Mouse (Mus musculus): ENCODE data around the gene Ucp2. TPM values are rescaled to one million over a fixed set of nuclear protein-coding genes. Genes with fewer than 3 reads are reported as not detected.

Ucp2 gene
- polyA plus RNA-seq, 1 experiment = 1,120 TPM

DNA sequence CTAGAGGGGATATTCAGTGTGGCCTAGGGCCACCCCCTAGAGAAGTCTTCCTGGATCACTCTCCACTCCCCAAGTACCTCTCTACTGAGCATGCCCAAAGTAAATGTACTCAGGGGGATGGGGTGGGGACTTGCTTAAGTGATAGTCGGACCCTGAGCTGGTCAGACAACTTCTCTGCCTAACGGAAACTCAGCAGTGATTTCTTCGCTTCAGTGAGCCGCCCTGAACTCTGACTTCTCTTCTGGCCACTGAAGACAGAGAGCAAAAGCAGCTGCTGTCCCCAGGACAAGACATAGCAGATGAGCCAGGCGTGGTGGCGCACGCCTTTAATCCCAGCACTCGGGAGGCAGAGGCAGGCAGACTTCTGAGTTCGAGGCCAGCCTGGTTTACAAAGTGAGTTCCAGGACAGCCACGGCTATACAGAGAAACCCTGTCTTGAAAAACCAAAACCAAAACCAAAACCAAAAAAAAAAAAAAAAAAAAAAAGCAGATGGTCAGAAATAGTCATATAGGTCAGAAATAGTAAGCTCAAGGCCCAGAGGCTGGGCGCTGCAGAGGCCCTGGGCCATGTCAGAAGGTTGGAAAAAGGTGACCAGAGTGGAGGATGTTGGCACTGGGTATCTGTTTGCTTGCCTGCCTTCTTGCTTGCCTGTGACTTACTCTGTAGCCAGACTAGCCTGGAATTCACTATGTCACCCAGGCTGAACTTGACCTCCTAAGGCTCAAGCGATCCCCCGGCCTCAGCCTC, 11.8 kb downstream of the Ucp2 start:
- 74% methylated on average over 13 of the region's 13 CpGs for WGBS
- no peaks in the 10 kb centered on the region for H3K27me3 ChIP-seq (ENCODE audit: control insufficient read depth, insufficient read depth, low read length)

DNA sequence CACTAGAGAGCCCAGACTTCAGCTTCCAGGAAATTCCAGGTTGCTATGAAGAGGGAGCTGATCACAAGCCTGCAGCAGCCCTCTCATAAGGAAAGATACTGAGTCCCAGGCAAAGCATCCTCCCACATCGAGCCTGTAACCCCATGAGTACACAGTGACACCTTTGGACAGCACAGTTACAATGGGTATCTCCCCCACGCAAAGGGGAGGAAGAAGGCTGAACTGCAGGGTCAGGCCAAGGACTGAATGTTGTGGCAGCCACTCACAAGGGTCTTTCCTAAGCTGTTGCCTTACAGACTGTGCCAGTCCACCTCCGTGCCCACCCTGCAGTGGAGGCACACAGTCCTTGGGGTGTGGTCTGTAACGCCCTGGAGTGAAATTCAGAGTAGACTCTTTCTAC, 13.4 kb downstream of the Ucp2 start:
- H3K36me3 ChIP-seq (ENCODE audit: control insufficient read depth, insufficient read depth, low read length) = no peaks in the 10 kb centered on the region
- H3K27ac ChIP-seq (ENCODE audit: control insufficient read depth, insufficient read depth, low read length) = no peak overlapping the region
- H3K4me3 ChIP-seq (ENCODE audit: control insufficient read depth, insufficient read depth, low read length) = no peak overlapping the region
- WGBS = 80% methylated on average over 4 of the region's 4 CpGs
- H3K27me3 ChIP-seq (ENCODE audit: control insufficient read depth, insufficient read depth, low read length) = no peaks in the 10 kb centered on the region
- TF ChIP-seq CTCF (IDR thresholded peaks at IDR 0.05; ENCODE audit: borderline replicate concordance, control insufficient read depth, extremely low read depth, insufficient read depth, low read length, poor library complexity) (no peak), POLR2A (IDR thresholded peaks at IDR 0.05; ENCODE audit: control insufficient read depth, extremely low read depth, insufficient read depth, low read length, poor library complexity) (no peak)
- H3K4me1 ChIP-seq (replicated peaks; ENCODE audit: control insufficient read depth, insufficient read depth, low read length) = peaks cover 26% of the 10 kb centered on the region
- DNase-seq = no peak

More for the DNA sequence above, 11.8 kb downstream of the Ucp2 start:
- Histone ChIP-seq H3K4me1 (replicated peaks; ENCODE audit: control insufficient read depth, insufficient read depth, low read length) (peaks cover 22% of the 10 kb centered on the region), H3K36me3 (ENCODE audit: control insufficient read depth, insufficient read depth, low read length) (peaks cover 5% of the 10 kb centered on the region; the same call in 1 of the 2 replicates), H3K4me3 (ENCODE audit: control insufficient read depth, insufficient read depth, low read length) (no peak overlapping the region), H3K27ac (ENCODE audit: control insufficient read depth, insufficient read depth, low read length) (no peak overlapping the region)
- TF ChIP-seq POLR2A (IDR thresholded peaks at IDR 0.05; ENCODE audit: control insufficient read depth, extremely low read depth, insufficient read depth, low read length, poor library complexity) (no peak), CTCF (IDR thresholded peaks at IDR 0.05; ENCODE audit: borderline replicate concordance, control insufficient read depth, extremely low read depth, insufficient read depth, low read length, poor library complexity) (no peak)
- no peak for DNase-seq

DNA sequence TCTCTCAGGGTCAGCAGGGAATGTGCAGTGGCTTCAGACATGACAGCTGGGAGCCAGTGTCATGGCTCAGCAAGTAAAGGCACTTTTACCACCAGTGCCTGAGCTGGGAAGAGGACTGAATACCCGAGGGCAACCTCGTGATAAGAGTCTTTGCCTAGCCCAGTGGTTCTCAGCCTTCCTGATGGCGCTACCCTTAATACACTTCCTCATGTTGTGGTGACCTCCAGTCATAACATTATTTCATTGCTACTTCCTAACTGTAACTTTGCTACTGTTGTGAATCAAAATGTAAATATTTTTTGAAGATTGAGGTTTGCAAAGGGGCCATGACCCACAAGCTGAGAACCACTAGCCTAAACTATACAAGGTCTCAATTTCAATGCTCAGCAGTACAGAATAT, 15.5 kb downstream of the Ucp2 start:
- Histone ChIP-seq H3K4me3 (ENCODE audit: control insufficient read depth, insufficient read depth, low read length) (no peak overlapping the region), H3K27me3 (ENCODE audit: control insufficient read depth, insufficient read depth, low read length) (no peaks in the 10 kb centered on the region), H3K27ac (ENCODE audit: control insufficient read depth, insufficient read depth, low read length) (no peak overlapping the region), H3K4me1 (replicated peaks; ENCODE audit: control insufficient read depth, insufficient read depth, low read length) (peaks cover 16% of the 10 kb centered on the region), H3K36me3 (ENCODE audit: control insufficient read depth, insufficient read depth, low read length) (no peaks in the 10 kb centered on the region)
- no peak for DNase-seq
- TF ChIP-seq CTCF (IDR thresholded peaks at IDR 0.05; ENCODE audit: borderline replicate concordance, control insufficient read depth, extremely low read depth, insufficient read depth, low read length, poor library complexity) (no peak), POLR2A (IDR thresholded peaks at IDR 0.05; ENCODE audit: control insufficient read depth, extremely low read depth, insufficient read depth, low read length, poor library complexity) (no peak)
- 33% methylated on average over 3 of the region's 3 CpGs for WGBS

DNA sequence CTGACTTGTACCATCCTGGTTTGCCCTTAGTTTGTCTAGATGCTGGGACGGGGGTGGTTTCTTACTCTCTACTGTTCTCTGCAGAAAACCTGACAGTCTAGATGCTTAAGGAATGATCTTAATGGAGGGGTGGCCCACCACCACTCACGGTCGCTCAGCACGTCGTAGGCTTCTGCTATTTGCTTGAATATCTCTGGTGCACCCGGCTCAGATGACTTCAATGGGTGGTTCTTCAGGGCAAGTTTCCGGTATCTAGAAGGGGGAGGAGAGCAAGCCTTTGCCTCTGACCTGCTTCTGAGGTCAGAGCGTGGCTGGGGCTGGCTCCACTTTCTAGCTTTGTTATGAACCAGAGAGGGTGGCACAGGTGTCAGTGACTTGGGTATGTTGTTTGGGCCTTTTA, 18.5 kb downstream of the Ucp2 start:
- 70% methylated on average over 8 of the region's 8 CpGs for WGBS
- no peak for DNase-seq
- TF ChIP-seq CTCF (IDR thresholded peaks at IDR 0.05; ENCODE audit: borderline replicate concordance, control insufficient read depth, extremely low read depth, insufficient read depth, low read length, poor library complexity) (no peak), POLR2A (IDR thresholded peaks at IDR 0.05; ENCODE audit: control insufficient read depth, extremely low read depth, insufficient read depth, low read length, poor library complexity) (no peak)
- H3K4me3 ChIP-seq (ENCODE audit: control insufficient read depth, insufficient read depth, low read length) = no peak overlapping the region
- peaks cover 10% of the 10 kb centered on the region for H3K4me1 ChIP-seq (replicated peaks; ENCODE audit: control insufficient read depth, insufficient read depth, low read length)
- no peaks in the 10 kb centered on the region for H3K36me3 ChIP-seq (ENCODE audit: control insufficient read depth, insufficient read depth, low read length)
- no peak overlapping the region for H3K27ac ChIP-seq (ENCODE audit: control insufficient read depth, insufficient read depth, low read length)
- no peaks in the 10 kb centered on the region for H3K27me3 ChIP-seq (ENCODE audit: control insufficient read depth, insufficient read depth, low read length)

DNA sequence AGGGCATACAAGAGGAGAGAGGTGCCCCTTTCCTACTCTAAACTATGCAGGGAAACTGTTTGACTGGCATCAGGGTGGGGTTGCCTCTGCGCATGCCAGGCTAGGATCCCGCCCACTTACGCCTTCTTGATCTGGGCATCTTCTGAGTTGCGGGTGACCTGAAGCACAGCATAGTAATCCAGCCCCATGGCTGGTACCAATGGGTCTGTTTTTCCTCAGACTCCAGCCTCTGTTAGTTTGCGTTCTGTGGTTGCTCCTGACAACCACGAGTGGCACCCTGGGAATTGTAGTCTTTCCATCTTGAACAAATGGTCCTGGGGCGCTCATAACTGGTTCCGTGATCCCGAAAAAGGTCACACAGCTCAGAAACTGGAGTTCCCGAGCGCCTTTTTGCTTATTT, 21.4 kb downstream of the Ucp2 start, which contains the start of gene Dnajb13:
Gene Dnajb13 (minus strand): TSS at position 388 of the 400 bp plus-strand sequence.
- H3K36me3 ChIP-seq (ENCODE audit: control insufficient read depth, insufficient read depth, low read length) = no peaks in the 10 kb centered on the region
- TF ChIP-seq CTCF (IDR thresholded peaks at IDR 0.05; ENCODE audit: borderline replicate concordance, control insufficient read depth, extremely low read depth, insufficient read depth, low read length, poor library complexity) (no peak), POLR2A (IDR thresholded peaks at IDR 0.05; ENCODE audit: control insufficient read depth, extremely low read depth, insufficient read depth, low read length, poor library complexity) (no peak)
- 78% methylated on average over 11 of the region's 11 CpGs for WGBS

DNA sequence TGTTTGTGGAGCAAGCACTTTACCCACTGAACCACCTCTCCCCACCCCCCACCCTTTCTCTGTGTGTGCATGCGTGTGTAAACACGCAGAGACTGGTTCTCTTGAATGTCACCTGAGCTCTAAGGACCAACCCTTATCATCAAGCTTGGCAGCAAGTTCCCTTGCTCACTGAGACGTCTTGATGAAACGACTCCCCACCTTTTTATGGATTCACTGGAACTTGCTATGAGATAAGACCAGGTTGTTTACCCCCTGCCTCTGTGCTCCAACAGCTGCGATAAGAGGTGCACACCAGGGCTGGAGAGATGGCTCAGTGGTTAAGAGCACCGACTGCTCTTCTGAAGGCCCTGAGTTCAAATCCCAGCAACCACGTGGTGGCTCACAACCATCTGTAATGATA, 27.1 kb downstream of the Ucp2 start:
- Histone ChIP-seq H3K4me1 (replicated peaks; ENCODE audit: control insufficient read depth, insufficient read depth, low read length) (no peaks in the 10 kb centered on the region), H3K4me3 (ENCODE audit: control insufficient read depth, insufficient read depth, low read length) (no peak overlapping the region), H3K27ac (ENCODE audit: control insufficient read depth, insufficient read depth, low read length) (no peak overlapping the region), H3K27me3 (ENCODE audit: control insufficient read depth, insufficient read depth, low read length) (no peaks in the 10 kb centered on the region), H3K36me3 (ENCODE audit: control insufficient read depth, insufficient read depth, low read length) (no peaks in the 10 kb centered on the region)
- TF ChIP-seq POLR2A (IDR thresholded peaks at IDR 0.05; ENCODE audit: control insufficient read depth, extremely low read depth, insufficient read depth, low read length, poor library complexity) (no peak), CTCF (IDR thresholded peaks at IDR 0.05; ENCODE audit: borderline replicate concordance, control insufficient read depth, extremely low read depth, insufficient read depth, low read length, poor library complexity) (no peak)
- DNase-seq = no peak
- 73% methylated on average over 7 of the region's 7 CpGs for WGBS

More for the DNA sequence above, 21.4 kb downstream of the Ucp2 start, which contains the start of gene Dnajb13:
- no peak within 1 kb of the TSS for H3K4me3 ChIP-seq (ENCODE audit: control insufficient read depth, insufficient read depth, low read length)
- H3K27me3 ChIP-seq (ENCODE audit: control insufficient read depth, insufficient read depth, low read length) = no peaks in the 10 kb centered on the region
- H3K4me1 ChIP-seq (replicated peaks; ENCODE audit: control insufficient read depth, insufficient read depth, low read length) = peaks cover 10% of the 10 kb centered on the region
- DNase-seq = no peak
- H3K27ac ChIP-seq (ENCODE audit: control insufficient read depth, insufficient read depth, low read length) = no peak within 1 kb of the TSS

Measured in thymus, adult 2 months (tissue).